17 mouse cellular contexts compared by ENCODE assay signal in the genomic region with DNA sequence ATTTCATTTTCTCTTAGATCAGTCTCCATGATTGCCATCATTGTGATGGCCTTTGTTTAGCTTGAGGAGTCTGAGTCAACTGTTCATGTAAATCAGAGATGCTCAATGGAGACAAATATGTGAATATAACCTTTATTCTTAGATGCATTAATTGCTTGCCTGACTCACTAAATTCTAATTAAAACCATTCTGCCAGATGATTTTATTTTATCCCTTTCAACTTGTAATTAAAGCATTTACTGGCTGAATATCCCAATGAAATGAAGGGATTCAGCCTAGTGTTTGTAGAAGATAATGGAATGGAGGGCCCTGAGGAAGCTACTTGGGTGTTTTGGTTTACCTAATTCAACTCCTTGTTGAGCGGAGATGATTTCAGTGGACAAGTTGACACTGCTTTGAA.
"Had no signal": no experiment of that assay in that cellular context is flagged by ENCODE, and none has a peak within 500 bp of the region (broad histone marks: within the 10 kb centered on the region; RNA-seq: fewer than 3 reads in every experiment).

No protein-coding gene starts in this region.

- ATAC-seq: midbrain, embryonic 13.5 days had no signal

- H3K9ac ChIP-seq: liver, embryonic 14.5 days; lung, embryonic 14.5 days; midbrain, embryonic 13.5 days; neural tube, embryonic 13.5 days; neural tube, embryonic 15.5 days had no signal

- H3K27me3 ChIP-seq: midbrain, embryonic 13.5 days; neural tube, embryonic 13.5 days; neural tube, embryonic 15.5 days had no signal

- H3K4me2 ChIP-seq: lung, embryonic 14.5 days; midbrain, embryonic 13.5 days; neural tube, embryonic 13.5 days; neural tube, embryonic 15.5 days had no signal

- H3K36me3 ChIP-seq: midbrain, embryonic 10.5 days; midbrain, embryonic 13.5 days; neural tube, embryonic 13.5 days; neural tube, embryonic 15.5 days had no signal

- DNase-seq: lung, adult 18-20 months; lung, postnatal 10 days; lung, postnatal 4 days; right cerebral cortex, adult 18-20 months; right cerebral cortex, postnatal 25 days; right cerebral cortex, postnatal 4 days; spleen, adult 18-20 months; thymus, adult 18-20 months; thymus, postnatal 14 days; thymus, postnatal 36 days had no signal

- H3K9me3 ChIP-seq: midbrain, embryonic 10.5 days; midbrain, embryonic 13.5 days; neural tube, embryonic 13.5 days; neural tube, embryonic 15.5 days had no signal

- H3K4me3 ChIP-seq: midbrain, embryonic 10.5 days; midbrain, embryonic 13.5 days; myocyte; neural tube, embryonic 13.5 days; neural tube, embryonic 15.5 days had no signal

- H3K4me1 ChIP-seq: midbrain, embryonic 10.5 days; midbrain, embryonic 13.5 days; neural tube, embryonic 13.5 days; neural tube, embryonic 15.5 days had no signal

- H3K27ac ChIP-seq: liver, embryonic 14.5 days; midbrain, embryonic 10.5 days; midbrain, embryonic 13.5 days; neural tube, embryonic 13.5 days; neural tube, embryonic 15.5 days had no signal
